Mouse (Mus musculus) thymus, postnatal 25 days (tissue): Measurements from ENCODE around the gene Ankdd1b.

Experiments
- DNase-seq: peaks from one replicate; pipeline ENCODE4 v3.0.0; 2022

Gene Ankdd1b

GRCm38 (mm10) chr13:96452621-96453020, 18.4 kb downstream of the Ankdd1b start:
- no peak for DNase-seq

- DNase-seq: no peak
These were observed 19.4 kb downstream of the Ankdd1b start for GRCm38 (mm10) chr13:96451386-96452140.

GRCm38 (mm10) chr13:96450869-96451268, 20.1 kb downstream of the Ankdd1b start:
- DNase-seq: no peak

- DNase-seq: no peak
These were observed 20.7 kb downstream of the Ankdd1b start for GRCm38 (mm10) chr13:96450205-96450856.

- no peak for DNase-seq
These were observed 30.6 kb downstream of the Ankdd1b start for GRCm38 (mm10) chr13:96440436-96440835.

- no peak for DNase-seq
These were observed 34.1 kb downstream of the Ankdd1b start for GRCm38 (mm10) chr13:96436921-96437320.

GRCm38 (mm10) chr13:96435793-96436192, 35.2 kb downstream of the Ankdd1b start:
- no peak for DNase-seq

GRCm38 (mm10) chr13:96434899-96435331, 36.1 kb downstream of the Ankdd1b start:
- no peak for DNase-seq

- DNase-seq: peak; percentile 13
These were observed 37.3 kb downstream of the Ankdd1b start for GRCm38 (mm10) chr13:96433648-96434190.

GRCm38 (mm10) chr13:96433041-96433440, 38.0 kb downstream of the Ankdd1b start:
- no peak for DNase-seq

- DNase-seq: no peak
These were observed 38.6 kb downstream of the Ankdd1b start for GRCm38 (mm10) chr13:96432376-96432811.

- DNase-seq: peak; percentile 85
These were observed 39.3 kb downstream of the Ankdd1b start for GRCm38 (mm10) chr13:96431595-96432156.

GRCm38 (mm10) chr13:96428531-96428930, 42.5 kb downstream of the Ankdd1b start:
- DNase-seq: no peak

GRCm38 (mm10) chr13:96426044-96426443, 45.0 kb downstream of the Ankdd1b start:
- DNase-seq: no peak

GRCm38 (mm10) chr13:96424496-96425274, 46.3 kb downstream of the Ankdd1b start:
- no peak for DNase-seq

- no peak for DNase-seq
These were observed 49.8 kb downstream of the Ankdd1b start for GRCm38 (mm10) chr13:96421230-96421629.

- DNase-seq: no peak
These were observed 52.5 kb downstream of the Ankdd1b start for GRCm38 (mm10) chr13:96418487-96418886.

GRCm38 (mm10) chr13:96417261-96417813, 53.7 kb downstream of the Ankdd1b start:
- DNase-seq: no peak

- DNase-seq: no peak
These were observed 54.6 kb downstream of the Ankdd1b start for GRCm38 (mm10) chr13:96416380-96416779.

- no peak for DNase-seq
These were observed 56.6 kb downstream of the Ankdd1b start for GRCm38 (mm10) chr13:96414384-96414783.

- no peak for DNase-seq
These were observed 62.2 kb downstream of the Ankdd1b start for GRCm38 (mm10) chr13:96408786-96409185.

- DNase-seq: no peak
These were observed 64.0 kb downstream of the Ankdd1b start for GRCm38 (mm10) chr13:96407040-96407439.
